Mouse (Mus musculus) left cerebral cortex, postnatal 10 days (tissue): ENCODE data around the gene Ccdc167. TPM values are rescaled to one million over a fixed set of nuclear protein-coding genes. Genes with fewer than 3 reads are reported as not detected.
A peak's percentile ranks its signal among the peaks of the same experiment; 100 is the strongest.

Experiments used
- DNase-seq, 2 experiments: peaks; one replicate each; pipeline ENCODE4 v3.0.0; 2021 to 2022; ENCODE audit warnings: low spot score in 2 of 2, mixed read lengths in 1 of 2; ENCODE audit errors: extremely low spot score in 1 of 2
- intact Hi-C: fragments of 180-260 bp; cut with DNase I; formaldehyde crosslinking; loops from one replicate; pipeline ENCODE4 v1.15.1; 2025
- total RNA-seq, 2 experiments: library from RNA; stranded (reverse); gene quantifications; 2 replicates each; pipeline ENCODE4 v1.2.3; 2021

Ccdc167 gene
- total RNA-seq, 2 experiments from 2014 or later: 11.9 to 12.8 TPM

DNA sequence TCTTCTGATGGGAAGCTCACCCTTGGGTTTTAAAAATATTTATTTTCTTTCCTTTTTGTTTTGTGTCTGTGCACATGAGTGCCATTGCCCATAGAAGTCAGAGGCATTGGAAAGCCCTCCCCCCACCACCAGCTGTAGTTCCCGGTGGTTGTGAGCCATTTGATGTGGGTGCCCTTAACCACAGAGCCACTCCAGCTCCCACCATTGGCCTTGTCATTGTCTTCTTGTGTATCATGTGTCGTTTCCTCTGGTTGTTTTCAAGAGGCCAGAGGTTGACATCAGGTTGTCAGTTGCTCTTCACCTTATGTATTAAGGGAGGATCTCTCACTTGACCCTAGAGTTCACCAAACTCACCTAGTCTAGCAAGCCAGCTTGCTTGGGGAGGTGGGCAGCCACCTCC is 23.3 kb downstream of the Ccdc167 start:
- no peak for DNase-seq
- intact Hi-C loops: no loop called here

DNA sequence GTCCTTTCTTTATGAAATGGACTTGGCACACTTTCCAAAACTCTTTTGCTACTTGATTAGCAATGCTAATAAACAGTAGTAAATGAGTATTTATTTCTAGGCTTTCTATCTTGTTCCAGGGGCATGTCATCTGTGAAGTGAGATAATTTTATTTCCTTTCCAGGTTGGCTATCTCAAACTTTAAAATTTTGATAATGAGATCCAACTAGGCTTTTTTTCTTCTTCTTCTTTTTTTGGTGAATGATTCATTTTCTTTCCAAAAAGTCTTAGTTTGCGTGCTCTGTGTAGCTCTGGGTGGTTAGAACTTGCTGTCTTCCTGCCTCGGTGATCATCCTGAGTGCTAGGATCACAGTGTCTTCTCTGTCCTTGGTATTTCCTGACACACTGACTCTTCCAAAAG is 24.0 kb downstream of the Ccdc167 start:
- no peak for DNase-seq
- intact Hi-C loops: no loop called here

DNA sequence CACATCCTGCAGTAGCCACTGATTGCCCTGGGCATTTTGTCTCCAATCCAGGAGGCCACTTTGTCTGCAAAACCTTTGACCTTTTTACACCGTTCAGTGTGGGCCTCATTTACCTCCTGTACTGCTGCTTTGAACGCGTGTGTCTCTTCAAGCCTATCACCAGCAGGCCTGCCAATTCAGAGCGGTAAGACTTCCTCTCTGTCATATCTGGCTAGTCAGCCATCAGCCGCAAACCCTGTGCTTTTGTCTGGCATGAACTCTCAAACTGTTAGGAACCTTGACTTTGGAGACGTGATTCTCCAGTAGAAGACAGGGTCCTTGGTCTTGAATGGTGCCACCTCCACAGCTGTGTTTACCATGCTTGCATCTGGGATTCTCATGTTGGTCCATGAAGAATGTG is 26.6 kb downstream of the Ccdc167 start:
- intact Hi-C loops: no loop called here
- DNase-seq: no peak

DNA sequence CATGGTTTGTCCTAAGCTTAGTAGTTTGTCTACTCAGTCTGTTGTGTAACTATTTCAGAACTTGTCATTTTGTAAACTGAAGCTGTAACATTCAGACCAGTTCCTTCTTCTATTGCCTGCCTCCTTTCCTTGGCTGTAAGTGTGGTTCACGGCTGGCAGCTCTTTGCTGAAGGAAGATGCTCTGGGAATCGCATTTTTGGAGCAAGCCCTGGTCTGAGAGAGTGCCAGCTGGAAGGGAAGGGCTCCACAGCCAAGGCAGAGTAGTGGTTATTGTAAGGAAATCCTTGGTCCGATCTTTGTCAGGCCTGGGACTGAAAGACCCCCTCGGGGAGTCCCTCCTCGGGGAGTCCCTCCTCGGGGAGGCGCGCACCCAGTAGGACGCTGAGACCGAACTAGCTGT is 28.2 kb downstream of the Ccdc167 start:
- no peak for DNase-seq
- intact Hi-C loops: no loop called here

DNA sequence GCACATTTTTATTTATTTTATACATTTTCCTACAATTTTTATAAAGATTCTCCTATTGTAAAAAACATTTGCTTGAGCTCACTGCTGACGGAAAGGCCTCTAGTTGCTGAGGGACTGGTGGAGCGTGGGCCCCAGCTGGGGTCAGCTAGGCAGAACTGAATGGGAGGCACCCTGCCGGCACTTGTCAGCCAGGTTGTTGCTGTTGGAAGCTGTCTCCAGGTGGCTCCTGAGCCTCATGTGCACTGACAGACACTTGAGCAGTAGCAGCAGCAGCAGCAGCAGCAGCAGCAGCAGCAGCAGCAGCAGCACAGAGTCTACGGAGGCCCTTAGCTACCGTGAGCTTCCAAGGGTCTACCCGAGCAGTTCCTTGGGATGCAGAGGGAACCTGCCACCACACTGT is 29.5 kb downstream of the Ccdc167 start:
- intact Hi-C loops: no loop called here
- no peak for DNase-seq

DNA sequence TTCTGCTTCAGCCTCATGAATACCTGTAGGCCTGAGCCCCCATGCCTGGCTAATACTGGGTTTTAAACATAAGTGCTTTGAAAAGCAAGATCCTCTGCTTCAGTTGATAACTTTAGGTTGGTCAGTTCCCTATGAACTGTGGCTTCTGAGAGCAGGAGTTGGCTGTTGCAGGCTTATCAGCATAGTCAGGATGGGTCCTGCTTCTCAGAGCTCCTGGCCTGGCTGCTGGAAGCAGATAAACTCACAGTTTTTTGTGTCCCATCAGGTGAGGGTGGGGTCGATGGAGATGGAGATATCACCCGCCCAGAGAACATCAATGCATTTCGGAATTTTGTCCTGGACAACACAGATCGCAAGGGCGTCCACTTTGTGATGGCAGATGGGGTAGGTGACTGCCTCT is 30.1 kb downstream of the Ccdc167 start:
- no peak for DNase-seq
- intact Hi-C loops: no loop called here

DNA sequence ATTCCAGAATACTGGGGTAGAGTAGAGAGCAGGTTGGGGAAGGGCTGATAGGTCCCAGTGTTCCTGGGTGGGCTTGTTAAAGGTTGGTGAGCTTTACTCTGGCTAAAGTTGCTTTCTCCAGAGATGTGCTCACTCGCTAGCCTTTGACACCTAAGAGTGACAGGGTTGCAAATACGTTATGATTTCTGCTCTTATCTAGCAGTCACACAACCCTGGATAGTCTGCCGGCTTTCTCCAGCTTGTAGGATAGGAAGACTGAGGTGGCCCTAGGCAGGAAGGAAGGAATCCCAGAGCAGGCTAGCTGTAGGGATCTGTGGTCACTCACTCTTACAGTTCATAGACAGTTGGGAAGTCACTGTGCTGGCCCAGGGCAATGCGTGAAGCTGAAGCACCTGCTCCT is 32.6 kb downstream of the Ccdc167 start:
- no peak for DNase-seq

DNA sequence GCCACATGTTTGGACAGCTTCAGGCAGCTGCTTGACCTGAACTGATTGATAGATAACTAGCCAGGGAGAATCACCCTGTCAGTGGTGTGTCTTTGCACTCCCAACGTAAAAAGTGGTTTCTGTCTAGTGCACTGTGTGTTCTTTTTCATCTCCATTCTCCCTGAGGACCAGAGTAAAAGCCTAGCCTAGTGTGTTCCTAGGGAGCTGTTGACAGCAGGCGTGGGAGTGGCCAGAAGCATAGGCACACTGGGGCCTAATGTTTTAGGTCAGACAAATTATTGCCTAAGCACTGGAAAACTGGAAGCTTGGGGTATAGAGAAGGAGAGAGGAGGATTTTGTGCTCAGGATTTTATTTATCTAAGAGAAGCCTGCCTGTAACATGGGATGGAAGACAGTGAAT is 33.7 kb downstream of the Ccdc167 start:
- intact Hi-C loops: no loop called here
- DNase-seq: no peak

More for the DNA sequence above, 32.6 kb downstream of the Ccdc167 start:
- intact Hi-C loops: no loop called here

DNA sequence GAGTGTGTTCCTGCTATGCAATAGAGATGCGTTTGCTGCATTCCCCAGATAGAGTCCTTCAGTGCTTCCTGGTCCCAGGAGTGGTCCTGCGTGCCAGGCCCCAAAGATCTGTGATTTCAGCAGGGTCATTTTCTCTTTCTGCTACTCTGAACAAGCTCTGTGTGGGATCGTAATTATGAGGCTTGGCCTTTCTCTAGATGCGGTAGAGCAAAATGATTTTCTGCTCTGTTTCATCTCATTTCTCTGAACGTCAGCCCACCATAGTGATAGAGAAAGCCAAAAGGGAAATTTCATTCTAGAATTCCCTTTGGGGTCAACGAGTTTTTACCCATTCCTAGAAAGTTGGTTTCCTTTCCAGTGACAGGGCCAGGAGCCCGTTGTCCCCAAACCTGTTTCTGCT is 34.6 kb downstream of the Ccdc167 start:
- DNase-seq: no peak
- intact Hi-C loops: no loop called here

DNA sequence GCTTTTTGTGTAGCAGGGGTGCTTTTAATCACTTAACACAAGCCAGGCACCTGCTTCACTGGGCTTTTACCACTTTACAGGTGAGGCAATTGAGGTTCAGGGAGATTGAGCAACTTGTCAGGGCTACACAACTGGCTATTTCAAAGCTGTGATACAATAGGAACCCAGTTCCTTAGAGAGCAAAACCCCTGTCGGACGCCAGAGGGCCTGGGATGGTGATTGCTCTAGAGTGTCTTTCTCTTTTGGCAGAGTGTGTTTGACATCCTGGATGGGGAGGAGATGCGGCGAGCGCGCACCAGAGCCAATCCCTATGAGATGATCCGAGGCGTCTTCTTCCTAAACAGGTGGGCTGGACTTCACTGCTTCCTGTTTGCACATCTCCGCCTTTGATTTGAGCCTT is 35.2 kb downstream of the Ccdc167 start:
- intact Hi-C loops: no loop called here
- DNase-seq: no peak

DNA sequence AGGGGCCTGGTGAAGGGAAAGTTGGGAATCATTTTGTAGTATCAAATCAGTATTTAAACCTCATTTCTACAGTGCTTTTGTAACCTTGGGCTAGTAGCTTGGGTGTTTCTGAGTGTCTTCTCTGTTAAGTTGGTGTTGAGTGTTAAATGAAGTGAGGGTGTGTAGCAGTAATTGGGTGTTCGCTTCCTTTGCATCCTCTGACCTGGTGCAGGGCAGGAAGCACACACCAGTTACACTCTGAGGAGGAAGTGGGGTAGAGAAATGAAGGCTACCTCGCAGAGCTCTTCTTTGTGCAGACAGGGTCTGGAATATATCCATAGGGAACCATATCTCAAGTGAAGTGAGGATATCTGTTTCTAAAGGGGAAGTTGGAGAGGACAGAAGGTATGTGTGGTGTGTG is 35.9 kb downstream of the Ccdc167 start:
- intact Hi-C loops: no loop called here
- DNase-seq: no peak

DNA sequence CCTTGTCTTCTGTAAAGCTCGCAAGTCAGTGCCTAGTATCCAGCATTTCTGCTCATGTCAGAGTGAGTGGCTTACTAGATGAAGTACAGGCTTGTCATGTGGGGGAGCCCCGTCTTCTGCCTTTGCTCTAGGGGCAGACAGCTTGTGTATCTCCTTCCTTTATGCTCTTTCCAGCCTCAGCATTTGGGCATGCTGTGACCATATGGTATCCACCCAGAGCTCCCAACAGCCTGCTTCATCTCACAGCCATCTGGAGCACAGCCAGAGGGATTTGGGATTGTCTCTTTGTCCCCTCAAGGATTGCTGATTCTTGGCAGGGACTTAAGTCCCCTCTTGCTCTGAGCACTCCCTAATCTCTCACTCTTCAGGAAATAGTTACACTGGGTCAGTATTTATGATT is 36.7 kb downstream of the Ccdc167 start:
- DNase-seq: peak; percentile 46 to 47
- intact Hi-C loops: no loop called here

DNA sequence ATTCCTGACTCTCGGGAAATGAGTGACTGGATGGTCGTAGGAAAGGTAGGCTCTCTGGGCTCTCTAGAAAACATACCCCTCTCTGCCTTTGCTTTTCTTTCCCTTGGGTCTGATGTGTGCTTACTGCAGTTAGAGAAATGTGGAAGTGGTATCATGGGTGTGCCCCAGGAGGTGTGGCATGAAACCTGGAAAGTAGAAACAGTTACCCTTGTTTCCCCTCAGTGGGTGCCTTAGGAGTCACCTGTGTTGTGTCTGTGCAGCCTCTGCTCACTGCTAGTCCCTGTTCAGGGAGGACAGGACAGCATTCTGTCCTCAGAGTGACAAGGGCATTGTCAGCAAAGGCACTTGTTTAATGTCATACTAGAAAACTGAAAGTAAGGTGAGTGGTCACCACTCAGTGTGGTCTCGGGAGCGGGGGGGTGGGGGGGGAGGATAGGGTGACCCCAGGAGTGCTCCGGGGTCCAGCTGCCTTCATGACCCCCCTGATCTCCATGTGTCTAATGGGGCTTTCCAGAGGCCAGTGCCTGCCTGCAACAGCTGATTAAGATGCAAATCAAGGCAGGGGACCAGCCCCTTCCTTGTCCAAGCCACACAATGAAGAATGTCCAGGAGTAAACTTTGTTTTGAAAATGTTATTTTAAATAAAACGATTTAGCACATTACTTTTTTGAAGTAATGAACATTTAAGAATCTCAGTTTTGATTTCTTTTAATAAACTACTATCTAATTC is 37.6 kb downstream of the Ccdc167 start:
- DNase-seq: no peak
- intact Hi-C loops: no loop called here

DNA sequence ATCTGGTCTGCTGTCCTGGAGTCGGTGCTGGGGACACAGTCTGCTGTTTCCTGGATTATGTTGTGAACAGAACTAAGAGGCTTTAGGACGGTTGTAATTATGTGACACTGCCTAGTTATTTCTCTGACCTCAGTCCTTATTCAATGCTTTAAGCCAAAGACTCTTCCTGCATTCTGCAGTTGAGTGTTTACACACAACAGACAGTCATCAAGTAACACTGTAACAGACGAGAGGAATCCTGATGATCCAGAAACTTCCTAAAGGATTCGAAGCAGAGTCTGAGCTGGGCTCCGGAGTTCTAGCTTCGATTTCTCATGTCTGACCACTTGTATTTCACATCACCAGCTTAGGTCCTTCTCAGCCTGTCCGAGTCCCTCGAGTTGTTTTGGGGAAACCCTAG is 38.3 kb downstream of the Ccdc167 start:
- DNase-seq: no peak
- intact Hi-C loops: no loop called here

DNA sequence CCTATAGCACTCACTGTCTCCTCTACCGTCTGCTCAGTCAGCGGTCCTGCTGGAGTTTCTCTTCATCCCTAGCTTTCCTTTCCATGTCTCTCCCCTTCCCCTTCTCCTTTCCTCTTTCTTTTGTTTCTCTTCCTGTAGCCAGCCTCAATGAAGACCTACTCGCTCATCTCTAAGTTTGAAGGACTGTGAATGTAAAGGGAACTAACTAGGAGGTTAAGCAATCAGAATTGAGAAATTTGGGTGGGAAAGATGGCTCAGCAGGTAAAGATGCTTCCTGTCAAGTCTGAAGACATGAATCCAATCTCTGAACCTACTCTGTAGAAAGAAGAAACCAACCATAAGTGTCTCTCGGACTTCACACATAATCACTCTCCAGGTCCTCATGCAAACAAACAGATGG is 43.5 kb downstream of the Ccdc167 start:
- intact Hi-C loops: no loop called here
- DNase-seq: no peak

DNA sequence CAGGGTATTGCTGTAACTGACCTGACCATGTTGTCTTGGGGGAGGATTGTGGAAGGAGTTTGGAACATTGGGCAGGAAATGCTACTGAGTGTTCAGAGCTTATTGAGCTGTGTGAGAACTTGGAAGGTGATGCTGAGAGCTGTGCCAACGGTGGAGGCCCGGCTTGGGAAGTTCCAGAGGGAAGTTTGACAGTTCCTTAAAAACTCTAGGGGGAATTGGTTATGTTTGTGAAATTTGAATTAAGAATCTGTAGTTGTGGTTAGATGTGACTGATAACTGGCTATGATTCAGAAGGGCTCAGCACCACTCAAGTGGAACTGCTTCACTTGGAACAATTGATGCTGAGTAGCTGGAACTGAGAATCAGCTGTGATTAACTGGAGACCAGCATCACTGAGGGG is 45.8 kb downstream of the Ccdc167 start:
- DNase-seq: no peak

DNA sequence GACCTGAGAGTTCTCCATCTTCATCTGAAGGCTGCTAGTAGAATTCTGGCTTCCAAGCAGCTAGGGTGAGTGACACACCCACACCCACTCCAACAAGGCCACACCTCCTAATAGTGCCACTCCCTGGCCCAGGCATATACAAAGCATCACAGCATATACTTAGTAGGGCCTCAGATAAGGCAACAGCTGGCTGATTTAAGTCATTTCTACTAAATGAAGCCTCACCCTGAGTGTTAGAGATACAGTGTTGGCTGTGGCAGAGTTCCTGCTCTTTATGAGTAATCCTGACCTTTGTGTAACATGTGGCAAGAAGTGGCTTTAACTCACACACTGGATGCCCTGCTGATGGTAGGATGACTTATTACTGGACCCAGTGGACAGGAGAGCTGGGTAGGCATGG is 46.9 kb downstream of the Ccdc167 start:
- DNase-seq: no peak
- intact Hi-C loops: no loop called here

More for the DNA sequence above, 45.8 kb downstream of the Ccdc167 start:
- intact Hi-C loops: no loop called here

DNA sequence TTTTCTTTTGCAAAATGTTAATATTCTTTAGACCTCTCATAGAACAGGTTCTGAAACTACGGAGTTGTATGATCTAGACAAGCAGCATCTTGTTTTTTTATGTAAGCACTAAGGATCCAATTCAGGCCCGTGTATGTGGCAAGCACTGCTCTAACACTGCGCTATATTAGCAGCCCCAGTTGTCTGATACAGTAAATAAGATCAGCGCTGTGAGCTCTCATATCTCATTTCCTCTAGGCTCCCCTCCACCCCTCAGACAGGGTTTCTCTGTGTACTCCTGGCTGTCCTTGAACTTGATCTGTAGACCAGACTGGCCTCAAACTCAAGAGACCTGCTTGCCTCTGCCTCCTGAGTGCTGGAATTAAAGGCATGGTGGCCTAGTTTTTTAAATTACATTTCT is 47.8 kb downstream of the Ccdc167 start:
- no peak for DNase-seq
- intact Hi-C loops: no loop called here

DNA sequence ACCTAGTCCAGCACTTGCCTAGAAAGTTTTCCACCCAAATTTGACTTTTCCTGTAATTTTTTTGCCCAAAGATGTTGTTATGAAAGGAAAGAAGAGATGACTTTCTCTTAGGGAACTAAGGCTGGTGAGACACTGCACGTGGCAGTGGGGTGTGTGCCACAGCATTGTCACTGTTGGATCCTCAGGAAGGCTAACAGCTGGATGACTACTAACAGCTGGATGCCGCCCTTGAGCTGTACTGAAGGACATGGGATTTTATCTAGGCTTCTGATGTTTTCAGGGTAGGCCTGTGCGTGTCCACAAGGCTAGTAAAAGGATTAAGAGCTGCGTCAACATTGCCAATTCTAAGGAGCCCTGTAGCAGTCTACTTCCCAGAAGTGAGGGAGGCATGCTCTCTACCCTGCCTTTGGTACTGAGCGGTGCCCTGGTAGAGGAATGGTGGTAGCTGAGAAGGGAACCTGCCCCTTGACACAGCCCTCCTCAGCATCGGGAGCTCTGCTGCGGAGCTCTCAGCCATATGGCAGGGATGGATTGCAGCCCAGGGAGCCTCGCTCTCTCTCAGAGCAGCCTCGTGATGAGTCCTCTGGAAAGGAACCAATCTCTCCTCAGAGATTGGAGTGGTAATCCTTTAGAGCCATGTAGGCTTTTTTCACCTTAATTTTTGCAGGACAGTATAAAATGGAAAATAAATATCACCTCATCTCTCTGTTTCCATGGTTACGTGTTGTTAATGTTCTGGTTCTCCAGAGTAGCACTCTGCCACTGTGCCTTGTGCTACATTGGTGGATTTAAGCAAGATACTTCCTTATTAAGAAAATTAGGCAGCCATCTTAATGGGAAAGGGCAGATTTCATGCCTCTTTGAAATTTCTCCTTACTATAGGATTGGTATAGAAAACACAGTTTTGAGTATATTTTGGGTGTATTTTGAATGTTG is 48.5 kb downstream of the Ccdc167 start:
- intact Hi-C loops: no loop called here
- DNase-seq: peak; percentile 39 to 45

DNA sequence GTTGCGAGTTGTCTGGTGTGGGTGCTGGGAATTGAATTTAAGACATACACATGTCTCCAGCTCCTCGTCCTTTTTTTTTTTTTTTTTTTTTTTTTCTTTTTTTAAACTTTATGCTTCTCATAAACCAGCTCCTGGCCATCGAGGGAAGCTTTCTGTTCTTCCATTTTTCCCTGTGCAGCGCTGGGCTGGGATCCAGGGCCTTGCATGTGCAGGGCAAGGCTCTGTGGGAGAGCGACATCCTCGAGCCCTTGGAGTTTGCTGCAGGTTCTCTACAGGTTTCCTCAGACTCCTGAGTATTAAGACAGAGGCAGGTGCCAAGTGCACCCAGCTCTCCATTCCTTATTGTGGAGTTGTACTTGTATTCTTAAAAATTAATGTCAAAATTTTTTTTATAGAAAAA is 54.7 kb downstream of the Ccdc167 start:
- intact Hi-C loops: no loop called here

More for the DNA sequence above, 54.7 kb downstream of the Ccdc167 start:
- no peak for DNase-seq
